11 mouse cellular contexts compared by ENCODE assay signal in the genomic region with DNA sequence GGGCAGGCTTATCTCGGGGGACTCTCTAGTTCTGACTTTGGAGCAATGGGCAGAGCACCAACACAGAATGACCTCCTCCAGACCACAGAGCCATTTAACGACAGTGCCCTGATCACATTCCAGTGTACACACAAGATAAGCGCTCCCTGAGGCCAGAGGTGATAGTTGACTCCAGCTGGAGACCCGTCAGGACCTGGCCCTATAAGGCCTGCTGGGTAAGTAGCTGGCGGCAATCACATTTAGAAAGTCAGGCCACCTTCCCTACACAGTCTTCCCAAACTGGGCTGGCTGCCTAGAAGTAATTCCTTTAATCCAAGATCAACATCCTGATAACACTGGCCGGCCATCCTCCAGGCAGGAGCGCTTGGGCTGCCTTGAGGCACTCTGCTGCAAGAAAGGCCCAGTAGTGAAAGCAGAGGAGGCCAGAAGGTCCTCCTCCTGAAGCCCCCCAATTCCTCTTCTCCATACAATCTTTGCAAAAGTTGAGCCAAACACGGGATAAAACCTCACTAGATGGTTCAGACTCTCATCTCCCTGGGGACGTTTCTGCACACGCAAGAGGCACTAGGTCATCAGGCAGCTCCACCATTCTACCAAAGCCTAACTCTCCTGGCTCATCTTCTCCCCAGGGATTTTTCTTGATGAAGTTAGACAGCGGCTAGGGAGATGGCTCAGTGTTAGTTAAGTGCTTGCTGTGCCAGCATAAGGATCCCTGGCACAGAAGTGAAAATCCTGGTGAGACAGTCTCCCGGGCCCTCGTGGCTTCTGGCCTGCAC. TPM values are rescaled to one million over a fixed set of nuclear protein-coding genes. Genes with fewer than 3 reads are reported as not detected.
A peak's percentile ranks its signal among the peaks of the same experiment; 100 is the strongest.
DNase-seq lines count a peak whose midpoint lies in the region; ATAC-seq lines count a peak whose summit lies in the region.
"Had no signal": no experiment of that assay in that cellular context is flagged by ENCODE, and none has a peak within 500 bp of the region (broad histone marks: within the 10 kb centered on the region; RNA-seq: fewer than 3 reads in every experiment).

No protein-coding gene starts in this region.

- peak; percentile 24; the same call in 1 of the 2 replicates for ATAC-seq in lung, embryonic 15.5 days (ENCODE audit: borderline replicate concordance, extremely low read depth, low FRiP score, low TSS enrichment)
- peak; percentile 79 for ATAC-seq in heart, embryonic 11.5 days (replicated peaks; ENCODE audit: insufficient number of reproducible peaks, low FRiP score, low TSS enrichment)
- ATAC-seq in stomach, embryonic 15.5 days (ENCODE audit: insufficient read depth, low FRiP score, low read depth): peak; percentile 74
- no peak for ATAC-seq in hindbrain, embryonic 14.5 days (ENCODE audit: low FRiP score)

- H3K27me3 ChIP-seq in lung, embryonic 15.5 days: no peaks in the 10 kb centered on the region
- H3K27me3 ChIP-seq in heart, embryonic 11.5 days (ENCODE audit: control insufficient read depth, insufficient read depth, low read length): no peaks in the 10 kb centered on the region
- no peaks in the 10 kb centered on the region for H3K27me3 ChIP-seq in stomach, embryonic 15.5 days (replicated peaks)
- H3K27me3 ChIP-seq in hindbrain, embryonic 14.5 days (ENCODE audit: control insufficient read depth, insufficient read depth, low read length): no peaks in the 10 kb centered on the region
- H3K27me3 ChIP-seq: neural tube, embryonic 13.5 days had no signal

- no peak for DNase-seq in lung, postnatal 14 days
- peak; percentile 61 to 64 for DNase-seq in kidney, postnatal 25 days
- no peak for DNase-seq in thymus, postnatal 14 days
- DNase-seq in thymus, postnatal 36 days: no peak
- DNase-seq in hindbrain, embryonic 14.5 days (ENCODE audit: low spot score): no peak
- DNase-seq: cerebellum, adult 8-10 months; thymus, postnatal 25 days had no signal

- no peak overlapping the region for H3K4me2 ChIP-seq in lung, embryonic 15.5 days
- H3K4me2 ChIP-seq in heart, embryonic 11.5 days: peak overlapping the region; percentile 38
- H3K4me2 ChIP-seq in stomach, embryonic 15.5 days: no peak overlapping the region
- no peak overlapping the region for H3K4me2 ChIP-seq in hindbrain, embryonic 14.5 days (replicated peaks)
- H3K4me2 ChIP-seq: neural tube, embryonic 13.5 days had no signal

- H3K9ac ChIP-seq in lung, embryonic 15.5 days: no peak overlapping the region
- H3K9ac ChIP-seq in heart, embryonic 11.5 days (ENCODE audit: low read depth, low read length): peak overlapping the region; percentile 46; the same call in 1 of the 2 replicates
- H3K9ac ChIP-seq in stomach, embryonic 15.5 days: no peak overlapping the region
- H3K9ac ChIP-seq in hindbrain, embryonic 14.5 days: no peak overlapping the region
- H3K9ac ChIP-seq: neural tube, embryonic 13.5 days had no signal

- peaks cover 44% of the 10 kb centered on the region for H3K4me1 ChIP-seq in lung, embryonic 15.5 days
- peaks cover 44% of the 10 kb centered on the region for H3K4me1 ChIP-seq in heart, embryonic 11.5 days (ENCODE audit: control insufficient read depth, insufficient read depth, low read length)
- peaks cover 45% of the 10 kb centered on the region for H3K4me1 ChIP-seq in stomach, embryonic 15.5 days
- H3K4me1 ChIP-seq in hindbrain, embryonic 14.5 days (replicated peaks; ENCODE audit: control insufficient read depth, insufficient read depth, low read length): no peaks in the 10 kb centered on the region

- H3K4me3 ChIP-seq in lung, embryonic 15.5 days: no peak overlapping the region
- no peak overlapping the region for H3K4me3 ChIP-seq in heart, embryonic 11.5 days (ENCODE audit: low read depth, low read length)
- H3K4me3 ChIP-seq in stomach, embryonic 15.5 days (replicated peaks): no peak overlapping the region
- H3K4me3 ChIP-seq in hindbrain, embryonic 14.5 days (replicated peaks; ENCODE audit: low read length): no peak overlapping the region
- H3K4me3 ChIP-seq: neural tube, embryonic 13.5 days had no signal

- peak overlapping the region; percentile 37 for H3K27ac ChIP-seq in lung, embryonic 15.5 days
- peak overlapping the region; percentile 83 for H3K27ac ChIP-seq in heart, embryonic 11.5 days (ENCODE audit: low read depth, low read length)
- peak overlapping the region; percentile 31 for H3K27ac ChIP-seq in stomach, embryonic 15.5 days
- no peak overlapping the region for H3K27ac ChIP-seq in hindbrain, embryonic 14.5 days
- H3K27ac ChIP-seq: neural tube, embryonic 13.5 days had no signal

- H3K36me3 ChIP-seq in lung, embryonic 15.5 days: 0 out of 2 replicates have a peak, but pooled peaks cover 6% of the 10 kb centered on the region
- H3K36me3 ChIP-seq in heart, embryonic 11.5 days (ENCODE audit: control insufficient read depth, insufficient read depth, low read length): no peaks in the 10 kb centered on the region
- peaks cover 4% of the 10 kb centered on the region; the same call in 1 of the 2 replicates for H3K36me3 ChIP-seq in stomach, embryonic 15.5 days
- no peaks in the 10 kb centered on the region for H3K36me3 ChIP-seq in hindbrain, embryonic 14.5 days (replicated peaks; ENCODE audit: control insufficient read depth, insufficient read depth)
- H3K36me3 ChIP-seq: neural tube, embryonic 13.5 days had no signal

- WGBS in lung, embryonic 15.5 days: 40% methylated on average over 13 of the region's 13 CpGs
- WGBS in heart, embryonic 11.5 days (ENCODE audit: insufficient replicate concordance): 35% methylated on average over 13 of the region's 13 CpGs
- 46% methylated on average over 13 of the region's 13 CpGs for WGBS in stomach, embryonic 15.5 days
- WGBS in hindbrain, embryonic 14.5 days: 81% methylated on average over 13 of the region's 13 CpGs

- H3K9me3 ChIP-seq in lung, embryonic 15.5 days: no peaks in the 10 kb centered on the region
- no peaks in the 10 kb centered on the region for H3K9me3 ChIP-seq in heart, embryonic 11.5 days (replicated peaks; ENCODE audit: control insufficient read depth, low read length)
- H3K9me3 ChIP-seq in stomach, embryonic 15.5 days: no peaks in the 10 kb centered on the region
- no peaks in the 10 kb centered on the region for H3K9me3 ChIP-seq in hindbrain, embryonic 14.5 days (ENCODE audit: control insufficient read depth, low read length)
- H3K9me3 ChIP-seq: neural tube, embryonic 13.5 days had no signal

RNA-seq across cellular contexts. Expression of a gene that starts 9.8 kb away (rescaled TPM):
- polyA plus RNA-seq in lung, embryonic 15.5 days (2015; fragmentation: Nextera tagmentation; extraction: Ambion mirVana): 20.9 and 22.7 TPM in 2 replicates
- polyA plus RNA-seq in heart, embryonic 11.5 days (2014; fragmentation: Nextera tagmentation; extraction: Ambion mirVana): 6.3 and 6.7 TPM in 2 replicates
- polyA plus RNA-seq in stomach, embryonic 15.5 days (2015; fragmentation: Nextera tagmentation; extraction: Ambion mirVana): 17.1 and 17.8 TPM in 2 replicates
- 7.5 and 8.1 TPM in 2 replicates for polyA plus RNA-seq in hindbrain, embryonic 14.5 days (2014; fragmentation: Nextera tagmentation; extraction: Ambion mirVana)

Comparison
In these comparisons a context has a peak if more than half of its experiments do, and no peak if none do; other contexts are left out.
1. DNase-seq: peak in kidney, postnatal 25 days (2 of 2); none in lung, postnatal 14 days (single experiment), thymus, postnatal 14 days (single experiment), thymus, postnatal 36 days (0 of 2) and hindbrain, embryonic 14.5 days (single experiment).